ENCODE assay signal across 13 mouse cellular contexts in genomic region chr1:177645897-177646535, GRCm38 (mm10).
DNase-seq lines count a peak whose midpoint lies in the region; ATAC-seq lines count a peak whose summit lies in the region.
"Had no signal": no experiment of that assay in that cellular context is flagged by ENCODE, and none has a peak within 500 bp of the region (broad histone marks: within the 10 kb centered on the region; RNA-seq: fewer than 3 reads in every experiment).

No protein-coding gene starts in this region.

- no peak overlapping the region for H3K27ac ChIP-seq in neural tube, embryonic 11.5 days (ENCODE audit: low read depth, low read length)
- H3K27ac ChIP-seq: embryonic facial prominence, embryonic 15.5 days; intestine, embryonic 15.5 days had no signal

- H3K27me3 ChIP-seq in neural tube, embryonic 11.5 days (ENCODE audit: control insufficient read depth, insufficient read depth, low read length), result no peaks in the 10 kb centered on the region
- H3K27me3 ChIP-seq: CH12.LX; embryonic facial prominence, embryonic 15.5 days; intestine, embryonic 15.5 days had no signal

- H3K9ac ChIP-seq in neural tube, embryonic 11.5 days (ENCODE audit: low read length), result no peak overlapping the region
- H3K9ac ChIP-seq: embryonic facial prominence, embryonic 15.5 days; intestine, embryonic 15.5 days had no signal

- WGBS in neural tube, embryonic 11.5 days, result 62% methylated on average over 5 of the region's 5 CpGs

- DNase-seq in cerebellum, adult 11 months, result peak; percentile 31
- DNase-seq in cerebellum, adult 8-10 months, result no peak
- peak; percentile 76 for DNase-seq in heart, adult 11 months
- DNase-seq in heart, adult 18-20 months, result no peak
- DNase-seq in neural tube, embryonic 11.5 days (ENCODE audit: low spot score), result no peak
- DNase-seq in neural tube, embryonic 10.5 days (ENCODE audit: extremely low spot score, low spot score), result no peak
- peak; percentile 84 for DNase-seq in retina, postnatal 1 day
- DNase-seq: kidney, postnatal 10 days; spleen, adult 18-20 months had no signal

- peaks cover under 1% of the 10 kb centered on the region; the same call in 1 of the 2 replicates for H3K4me1 ChIP-seq in neural tube, embryonic 11.5 days (ENCODE audit: control insufficient read depth, insufficient read depth, low read length)
- H3K4me1 ChIP-seq: embryonic facial prominence, embryonic 15.5 days; intestine, embryonic 15.5 days had no signal

- H3K4me3 ChIP-seq in neural tube, embryonic 11.5 days (ENCODE audit: low read depth, low read length), result no peak overlapping the region
- H3K4me3 ChIP-seq: embryonic facial prominence, embryonic 15.5 days; intestine, embryonic 15.5 days had no signal

- peak; percentile 36; the same call in 1 of the 2 replicates for ATAC-seq in neural tube, embryonic 11.5 days (ENCODE audit: insufficient read depth, low FRiP score, low TSS enrichment)
- ATAC-seq in inflammation-experienced regulatory T-cells, adult 6 months, result no peak
- ATAC-seq: intestine, embryonic 15.5 days had no signal

- no peak overlapping the region for H3K4me2 ChIP-seq in neural tube, embryonic 11.5 days (ENCODE audit: low read depth)
- H3K4me2 ChIP-seq: embryonic facial prominence, embryonic 15.5 days; intestine, embryonic 15.5 days had no signal

- H3K36me3 ChIP-seq in neural tube, embryonic 11.5 days (ENCODE audit: control insufficient read depth, insufficient read depth, low read length), result no peaks in the 10 kb centered on the region
- H3K36me3 ChIP-seq: embryonic facial prominence, embryonic 15.5 days; intestine, embryonic 15.5 days had no signal

- H3K9me3 ChIP-seq in neural tube, embryonic 11.5 days (ENCODE audit: control insufficient read depth, low read length), result no peaks in the 10 kb centered on the region
- H3K9me3 ChIP-seq: embryonic facial prominence, embryonic 15.5 days; intestine, embryonic 15.5 days had no signal

Comparison
In these comparisons a context has a peak if more than half of its experiments do, and no peak if none do; other contexts are left out.
1. DNase-seq: peak in cerebellum, adult 11 months (single experiment), heart, adult 11 months (single experiment) and retina, postnatal 1 day (single experiment); none in cerebellum, adult 8-10 months (single experiment), heart, adult 18-20 months (0 of 2), neural tube, embryonic 11.5 days (single experiment) and neural tube, embryonic 10.5 days (single experiment).